Mouse (Mus musculus) embryo, embryonic 9.5 days (tissue): ENCODE data around the gene Iah1.

Experiments used
- DNase-seq: peaks from one replicate; pipeline ENCODE4 v3.0.0-alpha.2; 2017; ENCODE audit errors: extremely low spot score

Iah1 gene

DNA sequence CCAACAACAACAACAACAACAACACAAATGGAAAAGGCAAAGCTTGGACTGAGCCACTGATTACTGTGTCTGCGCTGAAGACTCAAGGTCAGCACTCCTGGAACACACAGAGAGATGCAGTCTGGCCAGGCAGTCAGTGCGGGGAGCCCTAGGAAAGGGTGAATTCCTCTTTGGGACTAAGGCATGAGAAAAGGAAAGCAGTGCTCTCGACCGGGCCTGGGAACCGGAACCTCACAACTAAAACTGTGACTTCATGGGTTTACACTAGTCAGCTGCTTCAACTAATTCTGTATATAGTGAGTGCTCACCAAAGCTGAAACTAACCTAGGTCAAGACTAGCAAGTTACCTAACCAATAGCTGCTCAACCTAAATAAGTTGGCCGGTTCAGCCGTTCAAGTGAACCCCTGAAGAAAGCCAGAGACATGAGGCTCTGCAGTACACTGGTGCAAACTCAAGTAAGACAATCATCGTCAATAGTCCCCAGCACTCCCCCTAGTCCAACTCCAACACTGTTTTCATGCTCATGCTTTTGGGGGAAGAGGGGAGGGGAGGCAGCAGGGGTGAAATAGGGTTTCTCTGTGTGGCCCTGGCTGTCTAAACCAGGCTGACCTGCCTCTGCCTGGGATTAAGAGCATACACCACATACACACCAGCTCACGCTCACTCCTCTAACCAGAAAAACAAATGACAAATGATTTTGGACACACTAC is 52.3 kb downstream of the Iah1 start:
- DNase-seq = no peak

DNA sequence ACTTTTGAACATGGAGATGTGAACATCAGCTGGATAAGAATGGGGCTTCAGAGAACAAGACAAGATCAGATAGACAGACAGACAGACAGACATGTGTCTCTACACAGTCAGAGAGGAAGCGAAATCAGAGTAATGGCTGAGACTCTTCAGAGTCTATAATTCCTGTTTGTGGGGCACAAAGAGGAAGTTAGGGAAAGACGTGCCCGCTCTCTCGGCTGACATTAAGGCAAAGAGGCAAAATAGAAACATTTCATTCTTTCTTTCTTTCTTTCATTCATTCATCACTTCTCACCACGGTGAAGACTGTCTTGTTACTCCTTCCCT is 52.9 kb downstream of the Iah1 start:
- no peak for DNase-seq

DNA sequence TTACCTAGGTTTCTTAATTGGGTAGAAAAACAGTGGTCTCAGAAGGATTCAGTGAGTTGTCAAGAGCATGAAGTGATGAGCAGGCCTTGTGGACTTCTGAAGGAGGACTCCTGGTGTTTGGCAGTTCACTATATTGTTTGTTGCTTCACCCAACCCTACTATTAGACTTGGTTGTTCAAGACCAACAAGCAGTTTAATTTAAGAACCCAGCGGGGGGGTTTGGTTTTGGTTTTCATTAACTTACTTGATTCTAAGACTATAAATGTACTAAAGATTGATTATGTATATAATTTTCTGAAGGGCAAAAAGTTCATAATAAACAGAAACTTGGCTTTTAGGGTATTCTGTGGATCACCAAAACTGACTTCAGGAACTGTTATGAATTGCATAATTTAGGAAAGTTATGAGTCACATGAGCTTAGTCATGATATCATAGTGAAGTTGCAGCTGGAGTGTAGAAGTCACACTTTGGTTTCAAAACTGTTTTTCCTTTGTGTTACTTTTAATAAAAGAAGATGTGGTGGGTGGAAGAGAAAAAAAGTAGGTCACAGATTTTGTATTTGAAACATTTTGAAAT is 53.9 kb downstream of the Iah1 start:
- DNase-seq = no peak

DNA sequence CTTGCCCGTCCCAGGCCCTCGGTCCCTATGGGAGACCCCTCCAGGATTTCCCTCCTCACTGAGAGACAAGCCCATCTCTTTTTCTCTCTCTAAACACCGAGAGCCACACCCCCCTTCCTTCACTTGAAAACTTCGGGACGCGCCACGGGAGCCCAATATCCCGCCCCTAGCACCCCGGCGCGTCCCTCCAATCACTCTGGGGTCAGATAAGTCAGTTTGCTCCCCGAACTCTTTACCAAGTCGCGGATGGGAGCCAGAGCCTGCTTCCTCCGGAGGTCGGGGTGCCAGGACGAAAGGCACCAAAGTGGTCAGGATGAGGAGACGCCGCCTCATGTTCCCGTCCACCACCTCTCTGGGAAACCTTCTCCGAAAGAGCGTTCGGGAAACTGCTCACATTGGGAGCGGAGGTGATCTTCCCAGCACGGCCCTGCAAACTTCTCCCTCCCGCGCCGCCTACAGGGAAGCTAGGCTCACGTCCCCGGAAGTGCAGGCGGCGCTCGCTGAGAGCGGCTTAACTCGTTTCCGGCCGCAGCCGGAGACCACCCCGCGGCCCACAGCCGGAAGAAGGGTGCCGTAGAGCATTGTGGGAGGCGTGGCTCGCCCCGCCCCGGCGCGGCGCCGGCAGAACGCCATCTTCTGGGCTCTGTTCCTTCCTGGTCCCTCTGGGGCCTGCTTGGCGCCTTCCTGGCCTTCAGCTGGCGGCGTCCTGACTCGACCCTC is 57.1 kb downstream of the Iah1 start, which contains the start of gene Adam17:
Gene Adam17, minus strand, starts transcription at position 533 of the 720 bp plus-strand sequence.
- DNase-seq = peak; percentile 95
